Mouse (Mus musculus): Measurements from ENCODE around the gene Adk.

DNA sequence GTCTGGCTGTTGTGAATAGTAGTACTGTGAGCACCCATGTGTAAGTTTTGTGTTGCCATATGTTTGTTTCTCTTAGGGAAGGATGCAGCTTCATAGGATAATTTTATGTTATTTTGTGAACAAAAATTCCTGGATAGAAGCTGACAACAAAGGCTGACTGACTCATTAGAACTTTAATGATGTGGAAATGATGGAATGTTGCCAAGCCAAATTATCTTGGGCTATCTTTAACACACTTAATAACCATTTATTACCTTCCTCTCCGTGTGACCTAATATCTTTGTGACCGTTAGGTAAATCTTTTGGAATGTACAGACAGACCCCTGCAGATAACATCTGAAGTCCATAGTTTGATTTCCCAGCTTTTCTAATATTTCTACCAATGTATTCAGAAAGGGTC, 33.7 kb downstream of the Adk start:
- TF ChIP-seq CTCF (IDR thresholded peaks at IDR 0.05; ENCODE audit: borderline replicate concordance, extremely low read depth, insufficient read depth, insufficient read length): no peak
- TF ChIP-seq POLR2A (IDR thresholded peaks at IDR 0.05; ENCODE audit: borderline replicate concordance, extremely low read depth, insufficient read depth, insufficient read length, poor library complexity, severe bottlenecking): no peak
